Mouse (Mus musculus) heart, embryonic 16.5 days (tissue): ENCODE results near the gene Isg20. TPM values are rescaled to one million over a fixed set of nuclear protein-coding genes. Genes with fewer than 3 reads are reported as not detected.

Source experiments
- ATAC-seq: fragments of 200-750 bp; cut with Nextera tagmentation; replicated peaks from 2 replicates; pipeline ENCODE4 v1.8.0; 2017; ENCODE audit warnings: moderate number of reproducible peaks; ENCODE audit not compliant: insufficient read depth, low FRiP score; ENCODE audit errors: extremely low read depth
- H3K27ac ChIP-seq: fragments of 300-500 bp; sonication (generic); 2 replicates; pipeline ENCODE4 v1.5.1; 2014; ENCODE audit warnings: mild to moderate bottlenecking, low read length, control low read depth, moderate library complexity
- H3K27me3 ChIP-seq: fragments of 300-500 bp; sonication (generic); 2 replicates; pipeline ENCODE4 v1.6.1; 2014; ENCODE audit warnings: low read length, mixed read lengths; ENCODE audit not compliant: control insufficient read depth, insufficient read depth
- H3K36me3 ChIP-seq: fragments of 300-500 bp; sonication (generic); 2 replicates; pipeline ENCODE4 v1.6.1; 2014; ENCODE audit not compliant: control insufficient read depth, insufficient read depth
- H3K4me1 ChIP-seq: fragments of 300-500 bp; sonication (generic); 2 replicates; pipeline ENCODE4 v1.6.1; 2014; ENCODE audit warnings: low read length, mixed read lengths; ENCODE audit not compliant: control insufficient read depth, insufficient read depth
- H3K4me2 ChIP-seq: fragments of 300-500 bp; sonication (generic); 2 replicates; pipeline ENCODE4 v1.6.1; 2014; ENCODE audit warnings: low read depth, mild to moderate bottlenecking, control low read depth, low read length
- H3K4me3 ChIP-seq: fragments of 300-500 bp; sonication (generic); 2 replicates; pipeline ENCODE4 v1.5.1; 2014; ENCODE audit warnings: mild to moderate bottlenecking, control low read depth, low read length
- H3K9ac ChIP-seq: fragments of 300-500 bp; sonication (generic); 2 replicates; pipeline ENCODE4 v1.6.1; 2014; ENCODE audit warnings: low read length, control low read depth
- H3K9me3 ChIP-seq: fragments of 300-500 bp; sonication (generic); replicated peaks from 2 replicates; pipeline ENCODE4 v1.6.1; 2016; ENCODE audit warnings: low read length; ENCODE audit not compliant: control insufficient read depth
- WGBS: fragments of 180-500 bp; shearing (Covaris S2); extraction: QIAGEN DNeasy Blood & Tissue Kit; methylation state at CpG from one replicate; pipeline ENCODE4 v1.1.7; 2014; 5-methylcytosine and 5-hydroxymethylcytosine counted together
- polyA plus RNA-seq: library from polyadenylated mRNA; unstranded; fragments of >200 nt; fragmentation: Nextera tagmentation; extraction: Ambion mirVana; gene quantifications from 2 replicates; pipeline ENCODE4 v1.2.1, GENCODE M21; 2015

Gene Isg20
- polyA plus RNA-seq, 1 experiment from 2014 or later, result 22.5 TPM

GRCm38 (mm10) chr7:78895021-78895652, 18.1 kb upstream of the Isg20 start:
- Histone ChIP-seq H3K4me2 (peak overlapping the region; percentile 82), H3K36me3 (no peaks in the 10 kb centered on the region), H3K9ac (peak overlapping the region; percentile 68), H3K4me1 (peaks cover 15% of the 10 kb centered on the region), H3K4me3 (peak overlapping the region; percentile 100), H3K27me3 (peaks cover 3% of the 10 kb centered on the region; the same call in 1 of the 2 replicates), H3K9me3 (no peaks in the 10 kb centered on the region), H3K27ac (peak overlapping the region; percentile 76)
- ATAC-seq, result no peak
- 45% methylated on average over 13 of the region's 13 CpGs for WGBS

DNA sequence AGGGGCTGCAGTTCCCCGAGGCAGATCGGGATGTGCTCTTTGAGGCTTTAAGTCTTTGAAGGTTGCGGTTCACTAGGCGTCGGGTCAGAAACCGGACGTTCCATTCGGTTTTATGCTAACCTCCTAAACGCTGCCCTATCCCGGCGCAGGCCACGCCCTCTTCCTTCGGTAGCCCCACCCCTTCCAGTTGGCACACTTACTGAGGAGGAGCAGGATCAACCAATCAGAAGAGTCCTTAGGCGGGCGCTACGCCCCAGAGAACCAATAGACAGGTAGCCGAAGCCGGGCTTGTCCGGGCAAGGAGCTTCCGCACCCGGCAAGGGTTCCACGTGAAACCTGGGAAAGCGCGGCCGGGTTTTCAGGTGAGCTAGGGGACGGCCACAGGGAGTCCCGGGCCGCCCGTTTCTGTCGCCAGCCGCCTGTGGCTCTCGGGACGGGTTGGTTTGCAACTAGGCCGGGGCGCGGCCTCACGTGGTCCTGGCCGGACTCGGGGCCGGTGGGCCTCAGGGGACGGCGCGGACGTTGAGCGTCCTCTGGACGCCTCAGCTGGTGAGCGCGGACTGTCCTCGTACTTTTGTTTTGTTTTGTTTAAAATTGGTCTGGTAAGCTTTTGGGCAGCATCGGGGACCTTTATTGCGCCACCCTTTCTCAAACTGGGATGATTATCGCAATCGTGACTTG, 17.4 kb upstream of the Isg20 start, which contains the start of gene Aen:
Gene Aen (plus strand): TSS at position 202 of the 681 bp plus-strand sequence.
- peak within 1 kb of the TSS; percentile 100 for H3K4me3 ChIP-seq
- H3K27me3 ChIP-seq, result no peaks in the 10 kb centered on the region
- H3K27ac ChIP-seq, result peak within 1 kb of the TSS; percentile 76
- H3K36me3 ChIP-seq, result no peaks in the 10 kb centered on the region
- ATAC-seq, result peak; percentile 99
- H3K4me2 ChIP-seq, result peak within 1 kb of the TSS; percentile 82
- no peaks in the 10 kb centered on the region for H3K9me3 ChIP-seq
- WGBS, result 2% methylated on average over 53 of the region's 53 CpGs
- peaks cover 15% of the 10 kb centered on the region for H3K4me1 ChIP-seq
- H3K9ac ChIP-seq, result peak within 1 kb of the TSS; percentile 89

DNA sequence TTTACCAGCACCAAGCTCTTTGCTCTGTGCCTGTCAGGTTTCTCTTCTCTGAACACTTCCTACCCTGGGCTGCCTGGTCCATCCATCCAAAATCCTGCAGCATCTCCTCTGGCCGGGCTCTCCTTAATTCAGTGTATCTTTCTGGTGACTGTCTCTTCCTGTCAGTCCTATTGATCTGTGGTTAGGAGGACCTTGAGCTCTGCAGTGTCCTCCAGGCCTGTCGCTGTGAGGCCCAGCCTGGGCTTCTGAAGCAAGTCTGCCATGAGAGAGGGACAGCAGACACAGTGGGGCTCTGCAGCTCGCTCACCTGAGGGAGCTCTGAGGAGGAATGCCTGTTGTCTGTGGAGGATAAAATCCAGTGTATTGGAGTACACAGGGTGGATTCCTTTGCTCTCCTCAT, 15.7 kb upstream of the Isg20 start:
- Histone ChIP-seq H3K4me3 (no peak overlapping the region), H3K36me3 (peaks cover 4% of the 10 kb centered on the region; the same call in 1 of the 2 replicates), H3K4me2 (no peak overlapping the region), H3K4me1 (peaks cover 15% of the 10 kb centered on the region), H3K27me3 (no peaks in the 10 kb centered on the region), H3K9me3 (no peaks in the 10 kb centered on the region), H3K27ac (no peak overlapping the region), H3K9ac (no peak overlapping the region)
- no peak for ATAC-seq
- WGBS, result 90% methylated on average over 3 of the region's 3 CpGs

- Histone ChIP-seq H3K4me2 (no peak overlapping the region), H3K9ac (no peak overlapping the region), H3K27ac (no peak overlapping the region), H3K36me3 (peaks cover 24% of the 10 kb centered on the region), H3K27me3 (no peaks in the 10 kb centered on the region), H3K4me1 (no peaks in the 10 kb centered on the region), H3K9me3 (no peaks in the 10 kb centered on the region), H3K4me3 (no peak overlapping the region)
- 90% methylated on average over 6 of the region's 6 CpGs for WGBS
- ATAC-seq, result no peak
These were observed 9.9 kb upstream of the Isg20 start for GRCm38 (mm10) chr7:78903174-78903870.

- H3K4me1 ChIP-seq, result no peaks in the 10 kb centered on the region
- H3K9ac ChIP-seq, result no peak overlapping the region
- H3K4me2 ChIP-seq, result no peak overlapping the region
- ATAC-seq, result no peak
- H3K27me3 ChIP-seq, result no peaks in the 10 kb centered on the region
- no peaks in the 10 kb centered on the region for H3K9me3 ChIP-seq
- WGBS, result 91% methylated on average over 2 of the region's 2 CpGs
- H3K27ac ChIP-seq, result no peak overlapping the region
- no peak overlapping the region for H3K4me3 ChIP-seq
- peaks cover 26% of the 10 kb centered on the region for H3K36me3 ChIP-seq
These were observed 9.0 kb upstream of the Isg20 start for GRCm38 (mm10) chr7:78904175-78904574.

- Histone ChIP-seq H3K9ac (no peak overlapping the region), H3K4me3 (no peak overlapping the region), H3K4me2 (no peak overlapping the region), H3K4me1 (peaks cover 14% of the 10 kb centered on the region), H3K27ac (no peak overlapping the region), H3K27me3 (no peaks in the 10 kb centered on the region), H3K36me3 (peaks cover 20% of the 10 kb centered on the region), H3K9me3 (no peaks in the 10 kb centered on the region)
- no peak for ATAC-seq
- WGBS, result 84% methylated on average over 6 of the region's 6 CpGs
These were observed 4.2 kb upstream of the Isg20 start for GRCm38 (mm10) chr7:78909026-78909425.

DNA sequence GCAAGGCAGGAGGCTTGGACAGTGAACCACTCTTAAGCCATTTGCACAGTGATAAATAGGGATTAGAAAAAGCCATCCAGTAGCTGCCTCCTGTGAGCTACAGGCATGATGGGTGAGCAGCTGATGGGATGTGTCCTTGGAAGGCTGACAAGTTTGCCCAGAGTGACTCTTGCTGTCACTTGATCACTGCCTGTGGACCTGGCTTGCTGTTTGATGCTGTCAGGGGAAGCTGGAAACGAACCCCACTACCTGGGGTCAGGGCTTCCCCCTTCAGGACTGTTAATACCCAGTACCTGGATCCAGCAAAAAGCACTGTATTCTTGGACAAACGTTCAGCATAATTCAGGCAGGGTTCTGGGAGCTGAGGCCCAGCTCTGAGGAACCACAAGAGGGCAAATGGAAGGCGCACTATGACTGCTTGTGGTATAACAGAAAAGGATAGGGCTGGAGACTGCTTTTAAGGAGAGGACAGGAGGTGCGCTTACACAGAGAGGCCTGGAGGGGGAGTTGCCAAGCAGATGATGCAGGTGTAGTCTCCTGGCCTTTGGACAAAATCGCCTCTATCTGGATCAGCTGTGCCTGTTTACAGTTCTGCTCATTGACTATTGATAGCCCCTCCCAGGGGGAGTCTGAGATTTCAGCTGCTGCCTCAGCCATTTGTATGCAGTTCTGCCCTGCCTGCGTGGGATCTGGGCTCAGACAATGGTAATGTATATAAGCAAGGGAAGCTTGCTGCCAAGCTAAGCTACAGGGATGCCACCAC, 2.7 kb upstream of the Isg20 start:
- ATAC-seq, result no peak
- H3K4me1 ChIP-seq, result peaks cover 14% of the 10 kb centered on the region
- no peak overlapping the region for H3K4me2 ChIP-seq
- H3K27me3 ChIP-seq, result no peaks in the 10 kb centered on the region
- WGBS, result 45% methylated on average over 6 of the region's 6 CpGs
- no peak overlapping the region for H3K9ac ChIP-seq
- H3K36me3 ChIP-seq, result peaks cover 11% of the 10 kb centered on the region
- no peaks in the 10 kb centered on the region for H3K9me3 ChIP-seq
- no peak overlapping the region for H3K4me3 ChIP-seq
- H3K27ac ChIP-seq, result no peak overlapping the region

DNA sequence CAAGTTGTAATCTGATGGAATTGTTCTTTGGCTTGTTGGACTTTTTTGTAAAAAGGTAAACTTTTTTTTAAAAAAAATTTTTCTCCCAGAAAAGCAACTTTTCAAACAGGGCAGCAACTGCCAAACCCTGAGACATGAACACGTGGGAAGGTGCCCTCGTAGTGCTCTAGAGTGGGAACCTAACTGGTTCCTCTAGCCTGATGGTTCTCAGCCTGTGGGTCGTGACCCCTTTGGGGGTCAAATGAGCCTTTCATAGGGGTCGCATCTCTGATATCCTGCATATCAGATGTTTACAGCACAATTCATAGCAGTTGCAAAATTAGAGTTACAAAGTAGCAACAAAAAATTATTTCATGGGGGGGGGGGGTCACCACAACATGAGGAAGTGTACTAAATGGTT, 2.0 kb upstream of the Isg20 start:
- H3K27ac ChIP-seq, result no peak overlapping the region
- H3K36me3 ChIP-seq, result peaks cover 10% of the 10 kb centered on the region
- H3K4me3 ChIP-seq, result no peak overlapping the region
- no peak overlapping the region for H3K9ac ChIP-seq
- no peaks in the 10 kb centered on the region for H3K27me3 ChIP-seq
- 85% methylated on average over 4 of the region's 4 CpGs for WGBS
- H3K4me2 ChIP-seq, result no peak overlapping the region
- no peaks in the 10 kb centered on the region for H3K9me3 ChIP-seq
- ATAC-seq, result no peak
- peaks cover 14% of the 10 kb centered on the region for H3K4me1 ChIP-seq
